Mouse (Mus musculus) limb, embryonic 15.5 days (tissue): ENCODE measurements around the gene Gm5294. TPM values are rescaled to one million over a fixed set of nuclear protein-coding genes. Genes with fewer than 3 reads are reported as not detected.

Experiments used
- ATAC-seq: fragments of 200-750 bp; cut with Nextera tagmentation; 2 replicates; pipeline ENCODE4 v1.8.0; 2017; ENCODE audit warnings: low read depth, moderate TSS enrichment; ENCODE audit not compliant: insufficient number of reproducible peaks, low FRiP score, low TSS enrichment
- H3K27ac ChIP-seq: fragments of 300-500 bp; sonication (generic); 2 replicates; pipeline ENCODE4 v1.5.1; 2015; ENCODE audit warnings: moderate library complexity, mild to moderate bottlenecking, inconsistent platforms
- H3K27me3 ChIP-seq: fragments of 300-500 bp; sonication (generic); 2 replicates; pipeline ENCODE4 v1.6.1; 2015; ENCODE audit warnings: inconsistent platforms
- H3K36me3 ChIP-seq: fragments of 300-500 bp; sonication (generic); 2 replicates; pipeline ENCODE4 v1.6.1; 2015; ENCODE audit warnings: inconsistent platforms
- H3K4me1 ChIP-seq: fragments of 300-500 bp; sonication (generic); 2 replicates; pipeline ENCODE4 v1.6.1; 2015; ENCODE audit warnings: inconsistent platforms
- H3K4me2 ChIP-seq: fragments of 300-500 bp; sonication (generic); 2 replicates; pipeline ENCODE4 v1.6.1; 2015; ENCODE audit warnings: mild to moderate bottlenecking, inconsistent platforms
- H3K4me3 ChIP-seq: fragments of 300-500 bp; sonication (generic); 2 replicates; pipeline ENCODE4 v1.5.1; 2015; ENCODE audit warnings: mild to moderate bottlenecking, inconsistent platforms
- H3K9ac ChIP-seq: fragments of 300-500 bp; sonication (generic); 2 replicates; pipeline ENCODE4 v1.6.1; 2015; ENCODE audit warnings: inconsistent platforms
- H3K9me3 ChIP-seq: fragments of 300-500 bp; sonication (generic); 2 replicates; pipeline ENCODE4 v1.6.1; 2016; ENCODE audit warnings: inconsistent platforms
- WGBS: fragments of 180-500 bp; shearing (Covaris S2); methylation state at CpG from one replicate; pipeline ENCODE4 v1.1.7; 2015; 5-methylcytosine and 5-hydroxymethylcytosine counted together
- polyA plus RNA-seq: library from polyadenylated mRNA; unstranded; fragments of >200 nt; fragmentation: Nextera tagmentation; extraction: Ambion mirVana; gene quantifications from 2 replicates; pipeline ENCODE4 v1.2.1, GENCODE M21; 2015

Gene Gm5294
- polyA plus RNA-seq, 1 experiment from 2014 or later: not detected

DNA sequence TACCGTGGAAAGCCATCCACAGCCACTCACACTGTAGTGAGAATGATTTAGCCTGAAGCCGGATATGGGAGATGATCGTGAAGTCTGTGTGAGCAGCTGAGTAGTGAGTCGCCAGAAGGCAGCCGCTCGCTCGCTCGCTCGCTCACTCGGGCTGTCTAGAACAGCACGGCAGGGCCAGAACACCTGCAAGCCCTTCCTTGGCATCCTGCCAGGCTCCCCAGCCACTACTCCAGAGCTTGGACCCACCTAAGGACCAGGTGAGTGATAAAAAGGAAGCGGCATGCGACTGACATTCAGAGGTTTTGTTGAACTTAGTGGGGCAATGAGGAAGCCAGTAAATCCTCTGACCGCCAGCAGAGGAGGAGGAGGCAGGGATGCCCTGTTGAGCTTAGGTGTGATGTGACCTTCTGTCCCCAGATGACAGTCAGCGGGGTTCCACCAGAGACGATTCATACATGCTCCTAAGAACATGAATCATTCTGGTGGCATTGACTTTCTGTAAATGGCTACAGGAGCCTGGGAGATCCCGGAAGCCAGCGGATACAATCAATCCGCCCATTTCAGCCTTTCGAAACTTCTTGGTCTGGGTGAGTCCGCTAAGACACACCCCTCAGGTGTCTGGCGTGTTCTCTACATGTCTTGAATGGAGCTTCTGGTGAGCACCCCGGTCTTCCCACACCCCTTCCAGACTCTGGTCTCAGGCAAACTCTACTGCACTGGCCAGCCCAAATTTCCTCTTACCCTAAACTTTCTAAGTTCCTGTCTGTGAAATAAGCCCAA, 30.0 kb downstream of the Gm5294 start:
- no peak overlapping the region for H3K4me2 ChIP-seq
- H3K9ac ChIP-seq: no peak overlapping the region
- 50% methylated on average over 23 of the region's 23 CpGs for WGBS
- no peak for ATAC-seq
- no peak overlapping the region for H3K4me3 ChIP-seq
- no peaks in the 10 kb centered on the region for H3K9me3 ChIP-seq
- H3K4me1 ChIP-seq: 0 out of 2 replicates have a peak, but pooled peaks cover 4% of the 10 kb centered on the region
- H3K36me3 ChIP-seq: no peaks in the 10 kb centered on the region
- H3K27ac ChIP-seq: no peak overlapping the region
- no peaks in the 10 kb centered on the region; the same call in 1 of the 2 replicates for H3K27me3 ChIP-seq

- Histone ChIP-seq H3K27ac (no peak overlapping the region), H3K36me3 (no peaks in the 10 kb centered on the region), H3K4me1 (0 out of 2 replicates have a peak, but pooled peaks cover 4% of the 10 kb centered on the region), H3K9me3 (no peaks in the 10 kb centered on the region), H3K27me3 (no peaks in the 10 kb centered on the region; the same call in 1 of the 2 replicates), H3K4me3 (no peak overlapping the region), H3K9ac (no peak overlapping the region), H3K4me2 (no peak overlapping the region)
- ATAC-seq: no peak
- WGBS: 72% methylated on average over 5 of the region's 5 CpGs
Observed at GRCm38 (mm10) chr5:138850462-138850844, 30.6 kb downstream of the Gm5294 start.

DNA sequence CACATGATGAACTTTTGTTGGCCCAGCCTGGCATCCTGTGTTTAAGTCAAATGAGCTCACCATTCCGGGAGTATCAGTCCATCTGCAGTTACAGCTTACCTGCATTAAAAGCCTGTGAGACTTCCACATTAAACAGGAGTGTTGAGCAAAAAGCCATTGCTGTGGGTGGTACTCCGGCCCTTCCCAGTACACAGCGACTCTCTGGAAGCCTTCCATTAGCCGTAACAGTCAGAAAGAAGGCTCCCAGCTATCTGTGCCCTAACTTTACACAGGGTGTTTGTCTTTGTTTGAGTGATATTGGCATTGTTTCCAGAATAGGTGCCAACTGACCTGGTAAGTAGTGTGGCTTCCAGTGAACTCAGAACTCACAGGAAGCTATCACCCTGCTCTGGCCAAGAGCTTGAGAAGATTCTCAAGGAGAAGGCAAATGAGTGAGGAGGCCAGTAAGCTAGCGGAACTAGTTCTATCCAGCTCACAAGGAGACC, 31.5 kb downstream of the Gm5294 start:
- WGBS: 89% methylated on average over 5 of the region's 5 CpGs
- Histone ChIP-seq H3K4me1 (0 out of 2 replicates have a peak, but pooled peaks cover 4% of the 10 kb centered on the region), H3K9ac (no peak overlapping the region), H3K27ac (no peak overlapping the region), H3K9me3 (no peaks in the 10 kb centered on the region), H3K27me3 (no peaks in the 10 kb centered on the region), H3K4me2 (no peak overlapping the region), H3K36me3 (no peaks in the 10 kb centered on the region), H3K4me3 (no peak overlapping the region)
- ATAC-seq: no peak

DNA sequence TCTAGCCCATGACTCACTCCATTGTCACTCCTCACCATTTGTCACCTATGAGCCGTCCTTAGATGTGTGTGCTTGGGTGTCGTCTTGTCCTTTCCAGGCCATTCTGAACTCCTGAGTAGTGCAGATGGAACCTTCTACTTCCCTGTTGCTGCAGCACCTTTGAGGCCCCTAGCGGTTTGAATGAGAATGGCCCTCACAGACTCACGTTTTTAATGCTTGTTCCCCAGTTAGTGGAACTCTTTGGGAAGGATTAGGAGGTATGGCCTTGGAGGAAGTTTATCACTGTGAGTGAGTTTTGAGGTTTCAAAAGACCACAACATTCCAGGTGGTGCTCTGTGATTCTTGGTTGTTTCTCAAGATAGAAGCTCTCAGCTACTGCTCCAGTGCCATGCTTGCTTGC, 32.3 kb downstream of the Gm5294 start:
- Histone ChIP-seq H3K9me3 (no peaks in the 10 kb centered on the region), H3K4me2 (no peak overlapping the region), H3K36me3 (no peaks in the 10 kb centered on the region), H3K27me3 (no peaks in the 10 kb centered on the region), H3K9ac (no peak overlapping the region), H3K4me3 (no peak overlapping the region), H3K4me1 (no peaks in the 10 kb centered on the region), H3K27ac (no peak overlapping the region)
- no peak for ATAC-seq
- WGBS: 64% methylated on average over 4 of the region's 4 CpGs

- H3K9ac ChIP-seq: no peak overlapping the region
- peaks cover 9% of the 10 kb centered on the region for H3K4me1 ChIP-seq
- 52% methylated on average over 2 of the region's 2 CpGs for whole genome bisulfite sequencing
- no peaks in the 10 kb centered on the region for H3K9me3 ChIP-seq
- no peak overlapping the region for H3K4me2 ChIP-seq
- H3K27me3 ChIP-seq: no peaks in the 10 kb centered on the region
- no peaks in the 10 kb centered on the region for H3K36me3 ChIP-seq
- no peak overlapping the region for H3K27ac ChIP-seq
- no peak for ATAC-seq
- no peak overlapping the region for H3K4me3 ChIP-seq
Observed at GRCm38 (mm10) chr5:138853349-138853748, 33.5 kb downstream of the Gm5294 start.

GRCm38 (mm10) chr5:138857010-138857617, 37.2 kb downstream of the Gm5294 start:
- Histone ChIP-seq H3K9me3 (no peaks in the 10 kb centered on the region), H3K9ac (no peak overlapping the region), H3K4me1 (peaks cover 9% of the 10 kb centered on the region), H3K27ac (no peak overlapping the region), H3K27me3 (no peaks in the 10 kb centered on the region), H3K36me3 (no peaks in the 10 kb centered on the region), H3K4me2 (no peak overlapping the region), H3K4me3 (no peak overlapping the region)
- WGBS: 29% methylated on average over 9 of the region's 9 CpGs
- ATAC-seq: 0 out of 2 replicates have a peak, but pooled peaks have one; percentile 22

GRCm38 (mm10) chr5:138857811-138858251, 38.0 kb downstream of the Gm5294 start:
- Histone ChIP-seq H3K4me1 (peaks cover 9% of the 10 kb centered on the region), H3K4me2 (no peak overlapping the region), H3K9me3 (no peaks in the 10 kb centered on the region), H3K27ac (no peak overlapping the region), H3K36me3 (no peaks in the 10 kb centered on the region), H3K9ac (no peak overlapping the region), H3K27me3 (no peaks in the 10 kb centered on the region), H3K4me3 (no peak overlapping the region)
- 33% methylated on average over 13 of the region's 13 CpGs for WGBS
- no peak for ATAC-seq

GRCm38 (mm10) chr5:138863681-138864146, 43.8 kb downstream of the Gm5294 start:
- Histone ChIP-seq H3K4me2 (no peak overlapping the region), H3K9me3 (no peaks in the 10 kb centered on the region), H3K4me1 (peaks cover 10% of the 10 kb centered on the region; the same call in 1 of the 2 replicates), H3K4me3 (no peak overlapping the region), H3K27ac (no peak overlapping the region), H3K9ac (no peak overlapping the region), H3K36me3 (no peaks in the 10 kb centered on the region), H3K27me3 (no peaks in the 10 kb centered on the region)
- 76% methylated on average over 7 of the region's 7 CpGs for WGBS
- ATAC-seq: no peak

DNA sequence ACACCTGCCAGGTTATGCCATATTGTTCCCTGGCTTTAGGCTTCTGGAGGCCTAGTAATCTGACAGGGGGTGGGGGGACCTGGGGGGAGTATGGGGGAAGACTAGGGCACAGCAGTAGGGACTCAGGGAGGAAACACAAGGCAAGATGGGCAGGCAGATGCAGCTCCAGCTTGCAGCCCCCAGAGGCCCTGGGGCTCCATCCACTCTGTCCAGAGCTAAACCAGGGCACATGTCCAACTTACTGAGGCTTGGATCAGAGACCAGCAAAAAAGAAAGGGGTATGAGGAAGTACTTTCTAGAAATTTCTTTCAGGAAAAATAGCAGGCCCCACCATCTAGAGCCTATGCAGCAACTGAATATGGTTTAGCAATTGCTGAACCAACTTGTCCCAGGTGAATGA, 44.3 kb downstream of the Gm5294 start:
- Histone ChIP-seq H3K36me3 (no peaks in the 10 kb centered on the region), H3K9me3 (no peaks in the 10 kb centered on the region), H3K4me2 (no peak overlapping the region), H3K4me1 (peaks cover 10% of the 10 kb centered on the region; the same call in 1 of the 2 replicates), H3K27me3 (no peaks in the 10 kb centered on the region), H3K9ac (no peak overlapping the region), H3K27ac (no peak overlapping the region), H3K4me3 (no peak overlapping the region)
- no peak for ATAC-seq

- Histone ChIP-seq H3K36me3 (no peaks in the 10 kb centered on the region), H3K27ac (no peak overlapping the region), H3K27me3 (no peaks in the 10 kb centered on the region), H3K4me3 (no peak overlapping the region), H3K4me1 (peaks cover 10% of the 10 kb centered on the region; the same call in 1 of the 2 replicates), H3K9ac (no peak overlapping the region), H3K4me2 (no peak overlapping the region), H3K9me3 (no peaks in the 10 kb centered on the region)
- WGBS: 70% methylated on average over 7 of the region's 7 CpGs
- ATAC-seq: 0 out of 2 replicates have a peak, but pooled peaks have one; percentile 38
Observed at GRCm38 (mm10) chr5:138864880-138865279, 45.0 kb downstream of the Gm5294 start.

- no peak overlapping the region for H3K4me3 ChIP-seq
- H3K27me3 ChIP-seq: no peaks in the 10 kb centered on the region
- 68% methylated on average over 4 of the region's 4 CpGs for WGBS
- no peaks in the 10 kb centered on the region for H3K9me3 ChIP-seq
- H3K9ac ChIP-seq: no peak overlapping the region
- no peaks in the 10 kb centered on the region for H3K36me3 ChIP-seq
- no peak for ATAC-seq
- peaks cover 11% of the 10 kb centered on the region for H3K4me1 ChIP-seq
- no peak overlapping the region for H3K4me2 ChIP-seq
- no peak overlapping the region for H3K27ac ChIP-seq
Observed at GRCm38 (mm10) chr5:138865637-138866036, 45.8 kb downstream of the Gm5294 start.
